Mouse (Mus musculus) adrenal gland, adult 2 months (tissue): ENCODE data around the gene Pkn1. TPM values are rescaled to one million over a fixed set of nuclear protein-coding genes. Genes with fewer than 3 reads are reported as not detected.

ENCODE experiments used
- microRNA-seq, 2 experiments: library from miRNA; unstranded; fragments of <30 nt; microRNA quantifications; one replicate each; pipeline ENCODE4 v1.2.0; 2021
- polyA plus RNA-seq: library from polyadenylated mRNA; depleted of rRNA; stranded (reverse); fragments of >200 nt; gene quantifications from 2 replicates; pipeline ENCODE4 v1.2.3, GENCODE M21; 2012; rRNA removed
- total RNA-seq, 2 experiments: library from RNA; stranded (reverse); gene quantifications; 2 replicates each; pipeline ENCODE4 v1.2.3; 2021

The Pkn1 gene
- total and polyA plus RNA-seq, 3 experiments, result 110 to 164 (median 115) TPM

Small RNA genes lying within 50 kb of the gene (microRNA-seq; reads per million reads assigned to microRNA genes)
- 0 to 0.83 reads per million in 2 experiments for gene Mir1668

Other genes with a start within 250 kb of the Pkn1 start
- gene Scoc, start 240.8 kb downstream of the Pkn1 start, total RNA-seq, result 10 to 100 TPM; 73.5 to 82.5 TPM
- 0.93 and 1.2 TPM in 2 replicates for gene Scoc, start 240.8 kb downstream of the Pkn1 start, polyA plus RNA-seq
- not detected for gene Olfr370, start 163.4 kb downstream of the Pkn1 start, total RNA-seq
- not detected in 2 replicates for gene Olfr370, start 163.4 kb downstream of the Pkn1 start, polyA plus RNA-seq
- gene Ndufb7, start 132.5 kb downstream of the Pkn1 start, total RNA-seq, result 100 to 1,000 TPM; 209 to 258 TPM
- 402 and 495 TPM in 2 replicates for gene Ndufb7, start 132.5 kb downstream of the Pkn1 start, polyA plus RNA-seq
- gene Tecr, start 91.2 kb downstream of the Pkn1 start, total RNA-seq, result 100 to 1,000 TPM; 409 to 723 TPM
- gene Tecr, start 91.2 kb downstream of the Pkn1 start, polyA plus RNA-seq, result 1,113 and 1,272 TPM in 2 replicates
- gene Dnajb1, start 91.0 kb downstream of the Pkn1 start, total RNA-seq, result 10 to 100 TPM; 21.8 to 61.9 TPM
- 21.8 and 27.3 TPM in 2 replicates for gene Dnajb1, start 91.0 kb downstream of the Pkn1 start, polyA plus RNA-seq
- 10 to 100 TPM; 29.5 to 50.1 TPM for gene Gipc1, start 46.5 kb downstream of the Pkn1 start, total RNA-seq
- 53.8 and 56.4 TPM in 2 replicates for gene Gipc1, start 46.5 kb downstream of the Pkn1 start, polyA plus RNA-seq
- gene Ptger1, start 32.5 kb downstream of the Pkn1 start, total RNA-seq, result 1 to 10 TPM in 1 of 2 experiments, under 1 TPM in 1; 0.76 to 1.1 TPM
- gene Ptger1, start 32.5 kb downstream of the Pkn1 start, polyA plus RNA-seq, result 2.1 and 2.8 TPM in 2 replicates
- gene Ddx39, start 16.0 kb upstream of the Pkn1 start, total RNA-seq, result 10 to 100 TPM; 15.3 to 20.9 TPM
- 13.4 and 14.1 TPM in 2 replicates for gene Ddx39, start 16.0 kb upstream of the Pkn1 start, polyA plus RNA-seq
- 10 to 100 TPM; 31.5 to 40.7 TPM for gene Adgre5, start 42.1 kb upstream of the Pkn1 start, total RNA-seq
- 34.5 and 35.2 TPM in 2 replicates for gene Adgre5, start 42.1 kb upstream of the Pkn1 start, polyA plus RNA-seq
- gene Adgrl1, start 200.9 kb upstream of the Pkn1 start, total RNA-seq, result 10 to 100 TPM; 58.4 to 97.0 TPM
- gene Adgrl1, start 200.9 kb upstream of the Pkn1 start, polyA plus RNA-seq, result 101 and 112 TPM in 2 replicates